Mouse (Mus musculus) lung, embryonic 14.5 days (tissue): ENCODE measurements around the gene Tcfl5. TPM values are rescaled to one million over a fixed set of nuclear protein-coding genes. Genes with fewer than 3 reads are reported as not detected.

Experiments used
- ATAC-seq: fragments of 200-750 bp; cut with Nextera tagmentation; 2 replicates; pipeline ENCODE4 v1.8.0; 2017; ENCODE audit warnings: mild to moderate bottlenecking, moderate TSS enrichment, moderate library complexity; ENCODE audit not compliant: insufficient read depth
- DNase-seq: peaks from one replicate; pipeline ENCODE4 v3.0.0-alpha.2; 2015
- H3K27ac ChIP-seq: fragments of 300-500 bp; sonication (generic); 2 replicates; pipeline ENCODE4 v1.5.1; 2014; ENCODE audit warnings: low read depth, mild to moderate bottlenecking, moderate library complexity
- H3K27me3 ChIP-seq: fragments of 300-500 bp; sonication (generic); 2 replicates; pipeline ENCODE4 v1.6.1; 2014; ENCODE audit warnings: low read length, control low read depth; ENCODE audit not compliant: insufficient read depth
- H3K36me3 ChIP-seq: fragments of 300-500 bp; sonication (generic); 2 replicates; pipeline ENCODE4 v1.6.1; 2014; ENCODE audit warnings: control low read depth; ENCODE audit not compliant: insufficient read depth
- H3K4me1 ChIP-seq: fragments of 300-500 bp; sonication (generic); 2 replicates; pipeline ENCODE4 v1.6.1; 2014; ENCODE audit warnings: antibody characterized with exemption, control low read depth; ENCODE audit not compliant: insufficient read depth
- H3K4me2 ChIP-seq: fragments of 300-500 bp; sonication (generic); 2 replicates; pipeline ENCODE4 v1.6.1; 2014; ENCODE audit warnings: mild to moderate bottlenecking
- H3K4me3 ChIP-seq: fragments of 300-500 bp; sonication (generic); 2 replicates; pipeline ENCODE4 v1.5.1; 2014; ENCODE audit warnings: low read depth, low read length
- H3K9ac ChIP-seq: fragments of 300-500 bp; sonication (generic); 2 replicates; pipeline ENCODE4 v1.6.1; 2014
- H3K9me3 ChIP-seq: fragments of 300-500 bp; sonication (generic); 2 replicates; pipeline ENCODE4 v1.6.1; 2016; ENCODE audit warnings: low read depth, low read length, control low read depth
- CTCF ChIP-seq: IDR thresholded peaks from 2 replicates; pipeline ENCODE4 v1.5.1; 2016; ENCODE audit warnings: antibody characterized with exemption, low read depth
- WGBS: fragments of 180-500 bp; shearing (Covaris S2); extraction: QIAGEN DNeasy Blood & Tissue Kit; methylation state at CpG from one replicate; pipeline ENCODE4 v1.1.7; 2014; 5-methylcytosine and 5-hydroxymethylcytosine counted together
- polyA plus RNA-seq: library from polyadenylated mRNA; unstranded; fragments of >200 nt; fragmentation: Nextera tagmentation; extraction: Ambion mirVana; gene quantifications from 2 replicates; pipeline ENCODE4 v1.2.1, GENCODE M21; 2014

The Tcfl5 gene
- polyA plus RNA-seq, 1 experiment from 2014 or later: 0.17 TPM

DNA sequence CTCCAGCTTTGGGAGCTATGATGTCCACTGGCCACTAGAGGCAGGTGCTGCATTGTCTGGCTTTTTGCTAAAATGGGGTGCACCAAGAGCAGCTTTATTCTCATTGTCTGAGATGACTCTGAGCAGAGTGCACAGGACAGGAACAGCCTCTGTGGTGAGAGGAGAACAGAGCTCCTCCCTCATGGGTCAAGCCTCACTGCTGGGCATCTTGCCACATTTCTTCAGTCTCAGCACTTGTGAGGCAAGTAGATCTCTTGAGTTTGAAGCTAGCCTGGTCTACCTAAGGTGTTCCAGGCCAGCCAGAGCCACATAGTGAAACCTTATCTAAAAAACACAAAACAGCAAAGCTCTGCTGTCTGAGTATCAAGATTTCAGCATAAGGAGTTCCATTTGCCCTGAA lies 4.3 kb upstream of the Tcfl5 start:
- H3K9me3 ChIP-seq: peaks cover 16% of the 10 kb centered on the region
- H3K36me3 ChIP-seq: no peaks in the 10 kb centered on the region
- no peaks in the 10 kb centered on the region for H3K4me1 ChIP-seq
- no peak for TF ChIP-seq CTCF
- DNase-seq: no peak
- no peak overlapping the region for H3K9ac ChIP-seq
- no peak overlapping the region for H3K4me2 ChIP-seq
- ATAC-seq: no peak
- H3K4me3 ChIP-seq: no peak overlapping the region
- peaks cover 6% of the 10 kb centered on the region for H3K27me3 ChIP-seq
- H3K27ac ChIP-seq: no peak overlapping the region

DNA sequence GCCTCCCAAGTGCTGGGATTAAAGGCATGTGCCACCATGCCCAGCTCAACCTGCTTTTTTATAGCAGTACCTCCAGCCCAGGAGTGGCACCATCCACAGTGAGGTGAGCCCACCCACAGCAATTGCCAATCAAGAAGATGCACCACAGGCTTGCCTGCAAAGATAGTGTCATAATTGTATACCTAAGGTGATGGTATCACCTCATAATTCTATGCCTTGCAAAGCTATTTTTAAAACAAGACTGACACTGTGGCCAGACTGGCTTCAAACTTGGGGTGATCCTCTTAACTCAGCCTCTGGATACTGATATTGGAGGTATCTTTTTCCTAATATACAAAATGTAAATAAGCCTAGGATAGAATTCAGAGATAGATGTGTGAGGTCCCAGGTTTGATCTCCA lies 1.1 kb upstream of the Tcfl5 start:
- TF ChIP-seq CTCF: no peak
- ATAC-seq: no peak
- peaks cover 30% of the 10 kb centered on the region for H3K27me3 ChIP-seq
- no peak overlapping the region for H3K9ac ChIP-seq
- H3K36me3 ChIP-seq: no peaks in the 10 kb centered on the region
- no peak overlapping the region for H3K4me2 ChIP-seq
- H3K9me3 ChIP-seq: peaks cover 16% of the 10 kb centered on the region
- no peak overlapping the region for H3K27ac ChIP-seq
- H3K4me3 ChIP-seq: no peak overlapping the region
- no peak for DNase-seq
- no peaks in the 10 kb centered on the region for H3K4me1 ChIP-seq

GRCm38 (mm10) chr2:180641576-180642554 lies 643 bp downstream of the Tcfl5 start:
- Histone ChIP-seq H3K36me3 (no peaks in the 10 kb centered on the region), H3K4me1 (no peaks in the 10 kb centered on the region), H3K4me3 (peak overlapping the region; percentile 37), H3K27me3 (peaks cover 30% of the 10 kb centered on the region), H3K27ac (no peak overlapping the region), H3K9ac (no peak overlapping the region), H3K4me2 (peak overlapping the region; percentile 53), H3K9me3 (peaks cover 16% of the 10 kb centered on the region)
- no peak for TF ChIP-seq CTCF
- WGBS: 2% methylated on average over 99 of the region's 112 CpGs
- ATAC-seq (peak; percentile 68), DNase-seq (peak; percentile 34)

DNA sequence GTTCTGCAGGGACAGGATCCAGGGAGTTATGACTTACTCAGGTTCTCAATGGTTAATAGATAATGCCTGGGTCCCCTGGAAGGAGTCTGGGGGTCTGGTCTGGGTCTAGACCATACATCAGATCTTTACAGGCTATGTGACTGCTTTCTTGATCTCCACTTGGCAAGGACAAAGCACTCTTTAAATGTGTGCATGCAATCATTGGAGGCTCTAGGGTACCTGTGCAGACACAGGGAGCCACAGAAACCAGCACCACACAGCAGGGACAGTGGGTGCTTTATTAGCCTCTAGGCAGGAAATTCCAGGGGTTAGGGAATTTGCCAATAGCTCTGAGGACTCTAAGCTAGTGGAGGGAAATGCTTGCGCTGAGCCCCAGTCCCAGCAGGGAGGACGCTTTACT lies 30.6 kb downstream of the Tcfl5 start:
- H3K27me3 ChIP-seq: no peaks in the 10 kb centered on the region
- no peaks in the 10 kb centered on the region for H3K4me1 ChIP-seq
- H3K9me3 ChIP-seq: no peaks in the 10 kb centered on the region
- no peak for TF ChIP-seq CTCF
- whole genome bisulfite sequencing: 57% methylated on average over 2 of the region's 2 CpGs
- H3K36me3 ChIP-seq: no peaks in the 10 kb centered on the region
- H3K4me2 ChIP-seq: no peak overlapping the region
- DNase-seq: no peak
- H3K27ac ChIP-seq: no peak overlapping the region
- H3K9ac ChIP-seq: no peak overlapping the region
- ATAC-seq: no peak
- no peak overlapping the region for H3K4me3 ChIP-seq

- Histone ChIP-seq H3K36me3 (no peaks in the 10 kb centered on the region), H3K4me1 (no peaks in the 10 kb centered on the region), H3K4me2 (no peak overlapping the region), H3K27me3 (no peaks in the 10 kb centered on the region), H3K4me3 (no peak overlapping the region), H3K9me3 (no peaks in the 10 kb centered on the region), H3K9ac (no peak overlapping the region), H3K27ac (no peak overlapping the region)
- no peak for TF ChIP-seq CTCF
- ATAC-seq (no peak), DNase-seq (no peak)
- WGBS: 62% methylated on average over 4 of the region's 4 CpGs
These were observed 32.2 kb downstream of the Tcfl5 start for GRCm38 (mm10) chr2:180610283-180610682.

- H3K4me1 ChIP-seq: no peaks in the 10 kb centered on the region
- no peaks in the 10 kb centered on the region for H3K36me3 ChIP-seq
- ATAC-seq: peak; percentile 48
- H3K9ac ChIP-seq: no peak overlapping the region
- no peaks in the 10 kb centered on the region for H3K9me3 ChIP-seq
- H3K4me2 ChIP-seq: no peak overlapping the region
- H3K27ac ChIP-seq: no peak overlapping the region; the same call in 1 of the 2 replicates
- no peak overlapping the region for H3K4me3 ChIP-seq
- DNase-seq: peak; percentile 31
- H3K27me3 ChIP-seq: no peaks in the 10 kb centered on the region
- TF ChIP-seq CTCF: 0 out of 2 replicates have a peak, but pooled peaks have one; percentile 31
- WGBS: 43% methylated on average over 6 of the region's 6 CpGs
These were observed 37.7 kb downstream of the Tcfl5 start for GRCm38 (mm10) chr2:180604781-180605180.

DNA sequence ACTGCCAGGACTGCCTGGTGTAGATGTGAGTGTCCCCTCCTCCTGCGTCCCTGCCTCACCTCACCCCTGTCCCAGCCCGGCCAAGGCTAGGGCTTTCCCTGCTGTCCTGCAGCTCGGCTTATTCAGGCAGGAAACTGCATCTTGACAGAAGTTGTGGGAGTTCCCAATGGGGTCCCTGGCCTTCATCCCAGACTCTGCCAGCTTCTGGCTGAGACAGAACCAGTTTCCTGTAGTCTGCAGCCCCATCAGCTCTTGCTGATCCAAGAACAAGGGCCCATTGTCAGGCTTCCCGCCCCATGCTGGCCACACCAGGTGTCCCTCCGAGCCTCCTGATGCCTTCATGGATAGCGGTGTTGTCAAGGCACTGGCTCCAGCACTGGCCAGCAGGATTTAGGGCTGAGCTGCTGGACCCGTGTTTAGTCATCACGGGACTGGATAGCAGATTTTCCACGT lies 41.9 kb downstream of the Tcfl5 start:
- no peak overlapping the region for H3K27ac ChIP-seq
- no peaks in the 10 kb centered on the region for H3K4me1 ChIP-seq
- H3K27me3 ChIP-seq: peaks cover 18% of the 10 kb centered on the region
- H3K36me3 ChIP-seq: peaks cover 5% of the 10 kb centered on the region; the same call in 1 of the 2 replicates
- no peak overlapping the region for H3K4me3 ChIP-seq
- DNase-seq (peak; percentile 40), ATAC-seq (no peak)
- TF ChIP-seq CTCF: no peak
- H3K9me3 ChIP-seq: no peaks in the 10 kb centered on the region
- WGBS: 23% methylated on average over 9 of the region's 9 CpGs
- no peak overlapping the region for H3K9ac ChIP-seq
- no peak overlapping the region for H3K4me2 ChIP-seq
